Mouse (Mus musculus) neural tube, embryonic 11.5 days (tissue): ENCODE data around the gene Golph3l. TPM values are rescaled to one million over a fixed set of nuclear protein-coding genes. Genes with fewer than 3 reads are reported as not detected.

Source experiments
- ATAC-seq: fragments of 200-750 bp; cut with Nextera tagmentation; 2 replicates; pipeline ENCODE4 v1.8.0; 2017; ENCODE audit warnings: moderate number of reproducible peaks, mild to moderate bottlenecking, moderate TSS enrichment, moderate library complexity; ENCODE audit not compliant: insufficient read depth, low FRiP score, low TSS enrichment
- DNase-seq: peaks from one replicate; pipeline ENCODE4 v3.0.0-alpha.2; 2015; ENCODE audit warnings: low spot score
- H3K27ac ChIP-seq: fragments of 300-500 bp; sonication (generic); 2 replicates; pipeline ENCODE4 v1.5.1; 2014; ENCODE audit warnings: low read depth, mild to moderate bottlenecking, low read length
- H3K27me3 ChIP-seq: fragments of 300-500 bp; sonication (generic); 2 replicates; pipeline ENCODE4 v1.6.1; 2014; ENCODE audit warnings: mild to moderate bottlenecking, low read length, mixed read lengths; ENCODE audit not compliant: control insufficient read depth, insufficient read depth
- H3K36me3 ChIP-seq: fragments of 300-500 bp; sonication (generic); 2 replicates; pipeline ENCODE4 v1.6.1; 2014; ENCODE audit warnings: mild to moderate bottlenecking, low read length, moderate library complexity, mixed read lengths; ENCODE audit not compliant: control insufficient read depth, insufficient read depth
- H3K4me1 ChIP-seq: fragments of 300-500 bp; sonication (generic); 2 replicates; pipeline ENCODE4 v1.6.1; 2014; ENCODE audit warnings: low read length, mixed read lengths; ENCODE audit not compliant: control insufficient read depth, insufficient read depth
- H3K4me2 ChIP-seq: fragments of 300-500 bp; sonication (generic); 2 replicates; pipeline ENCODE4 v1.6.1; 2014; ENCODE audit warnings: low read depth, mild to moderate bottlenecking, moderate library complexity
- H3K4me3 ChIP-seq: fragments of 300-500 bp; sonication (generic); 2 replicates; pipeline ENCODE4 v1.5.1; 2014; ENCODE audit warnings: low read depth, low read length
- H3K9ac ChIP-seq: fragments of 300-500 bp; sonication (generic); 2 replicates; pipeline ENCODE4 v1.6.1; 2014; ENCODE audit warnings: mild to moderate bottlenecking, low read length
- H3K9me3 ChIP-seq: fragments of 300-500 bp; sonication (generic); 2 replicates; pipeline ENCODE4 v1.6.1; 2016; ENCODE audit warnings: low read length; ENCODE audit not compliant: control insufficient read depth
- WGBS: fragments of 180-500 bp; shearing (Covaris S2); extraction: QIAGEN DNeasy Blood & Tissue Kit; methylation state at CpG from one replicate; pipeline ENCODE4 v1.1.7; 2014; 5-methylcytosine and 5-hydroxymethylcytosine counted together
- polyA plus RNA-seq: library from polyadenylated mRNA; unstranded; fragments of >200 nt; fragmentation: Nextera tagmentation; extraction: Ambion mirVana; gene quantifications from 2 replicates; pipeline ENCODE4 v1.2.1, GENCODE M21; 2014

The Golph3l gene
- polyA plus RNA-seq, 1 experiment from 2014 or later, result 41.2 TPM

GRCm38 (mm10) chr3:95560738-95561137, 28.0 kb upstream of the Golph3l start:
- no peak overlapping the region for H3K4me2 ChIP-seq
- no peaks in the 10 kb centered on the region for H3K9me3 ChIP-seq
- WGBS, result 93% methylated on average over 3 of the region's 3 CpGs
- no peak overlapping the region for H3K27ac ChIP-seq
- ATAC-seq, result no peak
- H3K27me3 ChIP-seq, result no peaks in the 10 kb centered on the region
- no peak overlapping the region for H3K4me3 ChIP-seq
- H3K4me1 ChIP-seq, result no peaks in the 10 kb centered on the region
- H3K36me3 ChIP-seq, result no peaks in the 10 kb centered on the region
- H3K9ac ChIP-seq, result no peak overlapping the region
- DNase-seq, result no peak

GRCm38 (mm10) chr3:95561826-95562225, 26.9 kb upstream of the Golph3l start:
- Histone ChIP-seq H3K27me3 (no peaks in the 10 kb centered on the region), H3K36me3 (no peaks in the 10 kb centered on the region), H3K4me2 (no peak overlapping the region), H3K4me3 (no peak overlapping the region), H3K27ac (no peak overlapping the region), H3K9me3 (no peaks in the 10 kb centered on the region), H3K4me1 (no peaks in the 10 kb centered on the region), H3K9ac (no peak overlapping the region)
- no peak for ATAC-seq
- WGBS, result 74% methylated on average over 2 of the region's 2 CpGs
- no peak for DNase-seq

- no peak overlapping the region for H3K9ac ChIP-seq
- H3K27ac ChIP-seq, result no peak overlapping the region
- H3K36me3 ChIP-seq, result no peaks in the 10 kb centered on the region
- no peaks in the 10 kb centered on the region for H3K4me1 ChIP-seq
- no peak overlapping the region for H3K4me3 ChIP-seq
- H3K27me3 ChIP-seq, result no peaks in the 10 kb centered on the region
- no peaks in the 10 kb centered on the region for H3K9me3 ChIP-seq
- H3K4me2 ChIP-seq, result no peak overlapping the region
- ATAC-seq (no peak), DNase-seq (no peak)
- WGBS, result 90% methylated on average over 3 of the region's 3 CpGs
Observed at GRCm38 (mm10) chr3:95569585-95569984, 19.1 kb upstream of the Golph3l start.

- Histone ChIP-seq H3K9ac (0 out of 2 replicates have a peak overlapping the region, but pooled peaks have one; percentile 35), H3K27me3 (no peaks in the 10 kb centered on the region), H3K27ac (peak overlapping the region; percentile 27; the same call in 1 of the 2 replicates), H3K9me3 (no peaks in the 10 kb centered on the region), H3K4me2 (peak overlapping the region; percentile 51), H3K4me3 (peak overlapping the region; percentile 63), H3K4me1 (peaks cover 2% of the 10 kb centered on the region; the same call in 1 of the 2 replicates), H3K36me3 (no peaks in the 10 kb centered on the region; the same call in 1 of the 2 replicates)
- DNase-seq (no peak), ATAC-seq (no peak)
- 54% methylated on average over 8 of the region's 8 CpGs for WGBS
Observed at GRCm38 (mm10) chr3:95587754-95588603, 755 bp upstream of the Golph3l start.

- Histone ChIP-seq H3K9me3 (no peaks in the 10 kb centered on the region), H3K27me3 (no peaks in the 10 kb centered on the region), H3K4me3 (no peak overlapping the region), H3K9ac (no peak overlapping the region), H3K4me2 (no peak overlapping the region), H3K27ac (no peak overlapping the region), H3K36me3 (no peaks in the 10 kb centered on the region), H3K4me1 (no peaks in the 10 kb centered on the region)
- ATAC-seq (no peak), DNase-seq (no peak)
Observed at GRCm38 (mm10) chr3:95598734-95599133, 10.0 kb downstream of the Golph3l start.

- ATAC-seq (no peak), DNase-seq (no peak)
- no peak overlapping the region for H3K4me2 ChIP-seq
- H3K4me3 ChIP-seq, result no peak overlapping the region
- no peaks in the 10 kb centered on the region for H3K36me3 ChIP-seq
- no peaks in the 10 kb centered on the region for H3K4me1 ChIP-seq
- no peak overlapping the region for H3K9ac ChIP-seq
- 82% methylated on average over 3 of the region's 3 CpGs for WGBS
- no peak overlapping the region for H3K27ac ChIP-seq
- no peaks in the 10 kb centered on the region for H3K27me3 ChIP-seq
- no peaks in the 10 kb centered on the region for H3K9me3 ChIP-seq
Observed at GRCm38 (mm10) chr3:95601287-95601686, 12.6 kb downstream of the Golph3l start.

GRCm38 (mm10) chr3:95606096-95606495, 17.4 kb downstream of the Golph3l start:
- 88% methylated on average over 3 of the region's 3 CpGs for WGBS
- H3K27me3 ChIP-seq, result no peaks in the 10 kb centered on the region
- H3K36me3 ChIP-seq, result peaks cover 5% of the 10 kb centered on the region; the same call in 1 of the 2 replicates
- no peak overlapping the region for H3K4me2 ChIP-seq
- DNase-seq (no peak), ATAC-seq (no peak)
- no peak overlapping the region for H3K9ac ChIP-seq
- H3K4me1 ChIP-seq, result no peaks in the 10 kb centered on the region
- no peaks in the 10 kb centered on the region for H3K9me3 ChIP-seq
- H3K27ac ChIP-seq, result no peak overlapping the region
- no peak overlapping the region for H3K4me3 ChIP-seq

GRCm38 (mm10) chr3:95609195-95609594, 20.5 kb downstream of the Golph3l start:
- WGBS, result 75% methylated on average over 3 of the region's 3 CpGs
- no peak for DNase-seq
- Histone ChIP-seq H3K27ac (no peak overlapping the region), H3K4me1 (no peaks in the 10 kb centered on the region), H3K4me3 (no peak overlapping the region), H3K27me3 (no peaks in the 10 kb centered on the region), H3K9me3 (no peaks in the 10 kb centered on the region), H3K36me3 (peaks cover 5% of the 10 kb centered on the region; the same call in 1 of the 2 replicates), H3K9ac (no peak overlapping the region), H3K4me2 (no peak overlapping the region)
- ATAC-seq, result no peak

- Histone ChIP-seq H3K9me3 (no peaks in the 10 kb centered on the region), H3K4me1 (no peaks in the 10 kb centered on the region), H3K4me2 (no peak overlapping the region), H3K9ac (no peak overlapping the region), H3K4me3 (no peak overlapping the region), H3K36me3 (peaks cover 7% of the 10 kb centered on the region; the same call in 1 of the 2 replicates), H3K27ac (no peak overlapping the region), H3K27me3 (no peaks in the 10 kb centered on the region)
- ATAC-seq (no peak), DNase-seq (no peak)
- 100% methylated on average over 1 of the region's 1 CpGs for WGBS
Observed at GRCm38 (mm10) chr3:95613996-95614395, 25.3 kb downstream of the Golph3l start.
